Mouse (Mus musculus) kidney, embryonic 15.5 days (tissue): Measurements from ENCODE around the gene Saxo2. TPM values are rescaled to one million over a fixed set of nuclear protein-coding genes. Genes with fewer than 3 reads are reported as not detected.

Source experiments
- ATAC-seq: fragments of 200-750 bp; cut with Nextera tagmentation; replicated peaks from 2 replicates; pipeline ENCODE4 v1.8.0; 2017; ENCODE audit warnings: moderate TSS enrichment; ENCODE audit not compliant: low FRiP score
- H3K27ac ChIP-seq: fragments of 300-500 bp; sonication (generic); 2 replicates; pipeline ENCODE4 v1.5.1; 2015; ENCODE audit warnings: mild to moderate bottlenecking, inconsistent platforms
- H3K27me3 ChIP-seq: fragments of 300-500 bp; sonication (generic); 2 replicates; pipeline ENCODE4 v1.6.1; 2015; ENCODE audit warnings: inconsistent platforms
- H3K36me3 ChIP-seq: fragments of 300-500 bp; sonication (generic); 2 replicates; pipeline ENCODE4 v1.6.1; 2015; ENCODE audit warnings: inconsistent platforms
- H3K4me1 ChIP-seq: fragments of 300-500 bp; sonication (generic); 2 replicates; pipeline ENCODE4 v1.6.1; 2015; ENCODE audit warnings: inconsistent platforms
- H3K4me2 ChIP-seq: fragments of 300-500 bp; sonication (generic); 2 replicates; pipeline ENCODE4 v1.6.1; 2015; ENCODE audit warnings: moderate library complexity, mild to moderate bottlenecking, inconsistent platforms
- H3K4me3 ChIP-seq: fragments of 300-500 bp; sonication (generic); replicated peaks from 2 replicates; pipeline ENCODE4 v1.5.1; 2015; ENCODE audit warnings: mild to moderate bottlenecking, inconsistent platforms
- H3K9ac ChIP-seq: fragments of 300-500 bp; sonication (generic); 2 replicates; pipeline ENCODE4 v1.6.1; 2015; ENCODE audit warnings: mild to moderate bottlenecking, inconsistent platforms
- H3K9me3 ChIP-seq: fragments of 300-500 bp; sonication (generic); replicated peaks from 2 replicates; pipeline ENCODE4 v1.6.1; 2016; ENCODE audit warnings: inconsistent platforms
- WGBS: fragments of 180-500 bp; shearing (Covaris S2); methylation state at CpG from one replicate; pipeline ENCODE4 v1.1.7; 2015; ENCODE audit warnings: mixed read lengths; 5-methylcytosine and 5-hydroxymethylcytosine counted together
- polyA plus RNA-seq: library from polyadenylated mRNA; unstranded; fragments of >200 nt; fragmentation: Nextera tagmentation; extraction: Ambion mirVana; gene quantifications from 2 replicates; pipeline ENCODE4 v1.2.1, GENCODE M21; 2015

Gene Saxo2
- 5.0 and 5.8 TPM in 2 replicates for polyA plus RNA-seq

- ATAC-seq, result peak; percentile 99
- no peaks in the 10 kb centered on the region for H3K9me3 ChIP-seq
- peak within 1 kb of the TSS; percentile 51; the same call in 1 of the 2 replicates for H3K27ac ChIP-seq
- H3K27me3 ChIP-seq, result no peaks in the 10 kb centered on the region
- H3K4me2 ChIP-seq, result peak within 1 kb of the TSS; percentile 61
- peak within 1 kb of the TSS; percentile 76 for H3K4me3 ChIP-seq
- H3K36me3 ChIP-seq, result peaks cover 11% of the 10 kb centered on the region; the same call in 1 of the 2 replicates
- WGBS, result under 1% methylated on average over 46 of the region's 46 CpGs
- peaks cover 7% of the 10 kb centered on the region for H3K4me1 ChIP-seq
- H3K9ac ChIP-seq, result peak within 1 kb of the TSS; percentile 56
These were observed at the start of gene Saxo2, which contains the start of gene Efl1 for GRCm38 (mm10) chr7:82648353-82649080. Gene Saxo2, minus strand, starts transcription at chr7:82648528. Gene Efl1, plus strand, starts transcription at chr7:82648614.

- Histone ChIP-seq H3K27me3 (no peaks in the 10 kb centered on the region), H3K9ac (no peak overlapping the region), H3K4me2 (no peak overlapping the region), H3K27ac (no peak overlapping the region), H3K4me3 (no peak overlapping the region), H3K4me1 (no peaks in the 10 kb centered on the region), H3K36me3 (peaks cover 61% of the 10 kb centered on the region), H3K9me3 (no peaks in the 10 kb centered on the region)
- no peak for ATAC-seq
- 83% methylated on average over 8 of the region's 8 CpGs for WGBS
These were observed 49.3 kb upstream of the Saxo2 start for GRCm38 (mm10) chr7:82697668-82698067.

- H3K9me3 ChIP-seq, result no peaks in the 10 kb centered on the region
- H3K4me3 ChIP-seq, result no peak overlapping the region
- H3K9ac ChIP-seq, result no peak overlapping the region
- no peaks in the 10 kb centered on the region for H3K4me1 ChIP-seq
- H3K27me3 ChIP-seq, result no peaks in the 10 kb centered on the region
- WGBS, result 79% methylated on average over 6 of the region's 6 CpGs
- H3K36me3 ChIP-seq, result peaks cover 50% of the 10 kb centered on the region
- no peak overlapping the region for H3K27ac ChIP-seq
- no peak for ATAC-seq
- H3K4me2 ChIP-seq, result no peak overlapping the region
These were observed 42.9 kb upstream of the Saxo2 start for GRCm38 (mm10) chr7:82691021-82691738.

GRCm38 (mm10) chr7:82688736-82689135, 40.4 kb upstream of the Saxo2 start:
- H3K9me3 ChIP-seq, result no peaks in the 10 kb centered on the region
- H3K27me3 ChIP-seq, result no peaks in the 10 kb centered on the region
- WGBS, result 50% methylated on average over 3 of the region's 3 CpGs
- H3K36me3 ChIP-seq, result peaks cover 50% of the 10 kb centered on the region
- no peak overlapping the region for H3K4me2 ChIP-seq
- ATAC-seq, result peak; percentile 49; the same call in 1 of the 2 replicates
- H3K4me3 ChIP-seq, result no peak overlapping the region
- H3K27ac ChIP-seq, result no peak overlapping the region
- H3K9ac ChIP-seq, result no peak overlapping the region
- no peaks in the 10 kb centered on the region for H3K4me1 ChIP-seq

- Histone ChIP-seq H3K27me3 (no peaks in the 10 kb centered on the region), H3K36me3 (peaks cover 53% of the 10 kb centered on the region), H3K27ac (no peak overlapping the region), H3K9ac (no peak overlapping the region), H3K9me3 (no peaks in the 10 kb centered on the region), H3K4me1 (no peaks in the 10 kb centered on the region), H3K4me3 (no peak overlapping the region), H3K4me2 (no peak overlapping the region)
- 96% methylated on average over 5 of the region's 5 CpGs for WGBS
- no peak for ATAC-seq
These were observed 31.6 kb upstream of the Saxo2 start for GRCm38 (mm10) chr7:82679901-82680300.

- 82% methylated on average over 6 of the region's 6 CpGs for WGBS
These were observed 28.5 kb upstream of the Saxo2 start for GRCm38 (mm10) chr7:82676834-82677233.

GRCm38 (mm10) chr7:82676001-82676400, 27.7 kb upstream of the Saxo2 start:
- Histone ChIP-seq H3K4me2 (no peak overlapping the region), H3K9me3 (no peaks in the 10 kb centered on the region), H3K4me3 (no peak overlapping the region), H3K27ac (no peak overlapping the region), H3K36me3 (peaks cover 57% of the 10 kb centered on the region), H3K27me3 (no peaks in the 10 kb centered on the region), H3K9ac (no peak overlapping the region), H3K4me1 (no peaks in the 10 kb centered on the region)
- WGBS, result 69% methylated on average over 5 of the region's 5 CpGs
- ATAC-seq, result no peak

More at GRCm38 (mm10) chr7:82676834-82677233, 28.5 kb upstream of the Saxo2 start:
- no peaks in the 10 kb centered on the region for H3K9me3 ChIP-seq
- no peak overlapping the region for H3K27ac ChIP-seq
- no peak overlapping the region for H3K4me2 ChIP-seq
- no peak overlapping the region for H3K4me3 ChIP-seq
- no peaks in the 10 kb centered on the region for H3K27me3 ChIP-seq
- no peaks in the 10 kb centered on the region for H3K4me1 ChIP-seq
- H3K9ac ChIP-seq, result no peak overlapping the region
- ATAC-seq, result no peak
- peaks cover 55% of the 10 kb centered on the region for H3K36me3 ChIP-seq

GRCm38 (mm10) chr7:82664604-82665003, 16.3 kb upstream of the Saxo2 start:
- H3K27me3 ChIP-seq, result no peaks in the 10 kb centered on the region
- WGBS, result 92% methylated on average over 3 of the region's 3 CpGs
- H3K9me3 ChIP-seq, result no peaks in the 10 kb centered on the region
- no peaks in the 10 kb centered on the region for H3K4me1 ChIP-seq
- H3K27ac ChIP-seq, result no peak overlapping the region
- no peak overlapping the region for H3K4me2 ChIP-seq
- H3K9ac ChIP-seq, result no peak overlapping the region
- no peak overlapping the region for H3K4me3 ChIP-seq
- ATAC-seq, result no peak
- H3K36me3 ChIP-seq, result peaks cover 55% of the 10 kb centered on the region

GRCm38 (mm10) chr7:82649081-82649445, 735 bp upstream of the Saxo2 start:
- Histone ChIP-seq H3K4me3 (peak overlapping the region; percentile 76), H3K27me3 (no peaks in the 10 kb centered on the region), H3K9me3 (no peaks in the 10 kb centered on the region), H3K27ac (no peak overlapping the region), H3K36me3 (peaks cover 11% of the 10 kb centered on the region; the same call in 1 of the 2 replicates), H3K4me1 (peaks cover 7% of the 10 kb centered on the region), H3K9ac (peak overlapping the region; percentile 56), H3K4me2 (peak overlapping the region; percentile 61)
- WGBS, result 19% methylated on average over 6 of the region's 6 CpGs
- no peak; the same call in 1 of the 2 replicates for ATAC-seq

GRCm38 (mm10) chr7:82647909-82648308, 419 bp downstream of the Saxo2 start:
- peaks cover 11% of the 10 kb centered on the region; the same call in 1 of the 2 replicates for H3K36me3 ChIP-seq
- H3K4me3 ChIP-seq, result peak overlapping the region; percentile 76
- H3K4me1 ChIP-seq, result peaks cover 7% of the 10 kb centered on the region
- H3K9me3 ChIP-seq, result no peaks in the 10 kb centered on the region
- H3K27ac ChIP-seq, result no peak overlapping the region
- 28% methylated on average over 4 of the region's 4 CpGs for WGBS
- ATAC-seq, result no peak
- H3K4me2 ChIP-seq, result peak overlapping the region; percentile 61
- peak overlapping the region; percentile 56 for H3K9ac ChIP-seq
- no peaks in the 10 kb centered on the region for H3K27me3 ChIP-seq

- Histone ChIP-seq H3K9ac (no peak overlapping the region), H3K4me3 (no peak overlapping the region), H3K4me1 (peaks cover 7% of the 10 kb centered on the region), H3K27me3 (no peaks in the 10 kb centered on the region), H3K4me2 (no peak overlapping the region), H3K9me3 (no peaks in the 10 kb centered on the region), H3K27ac (no peak overlapping the region), H3K36me3 (peaks cover 11% of the 10 kb centered on the region; the same call in 1 of the 2 replicates)
- no peak for ATAC-seq
- 82% methylated on average over 3 of the region's 3 CpGs for WGBS
These were observed 1.1 kb downstream of the Saxo2 start for GRCm38 (mm10) chr7:82647183-82647582.

- WGBS, result 14% methylated on average over 7 of the region's 7 CpGs
- no peak overlapping the region for H3K4me2 ChIP-seq
- H3K4me3 ChIP-seq, result no peak overlapping the region
- H3K27ac ChIP-seq, result no peak overlapping the region
- H3K4me1 ChIP-seq, result no peaks in the 10 kb centered on the region
- peak; percentile 52; the same call in 1 of the 2 replicates for ATAC-seq
- no peaks in the 10 kb centered on the region for H3K27me3 ChIP-seq
- no peak overlapping the region for H3K9ac ChIP-seq
- no peaks in the 10 kb centered on the region for H3K9me3 ChIP-seq
- H3K36me3 ChIP-seq, result no peaks in the 10 kb centered on the region
These were observed 23.0 kb downstream of the Saxo2 start for GRCm38 (mm10) chr7:82625342-82625741.
